Mouse (Mus musculus): Measurements from ENCODE around the gene Vmn1r123. TPM values are rescaled to one million over a fixed set of nuclear protein-coding genes. Genes with fewer than 3 reads are reported as not detected.
"Not testable (repeated sequence)": the region's sequence is repeated elsewhere in the genome, so short reads cannot be mapped to it uniquely, and the experiment has no call there.

The Vmn1r123 gene
- not detected in 2 replicates for polyA plus RNA-seq (2015; fragmentation: Nextera tagmentation; extraction: Ambion mirVana)

DNA sequence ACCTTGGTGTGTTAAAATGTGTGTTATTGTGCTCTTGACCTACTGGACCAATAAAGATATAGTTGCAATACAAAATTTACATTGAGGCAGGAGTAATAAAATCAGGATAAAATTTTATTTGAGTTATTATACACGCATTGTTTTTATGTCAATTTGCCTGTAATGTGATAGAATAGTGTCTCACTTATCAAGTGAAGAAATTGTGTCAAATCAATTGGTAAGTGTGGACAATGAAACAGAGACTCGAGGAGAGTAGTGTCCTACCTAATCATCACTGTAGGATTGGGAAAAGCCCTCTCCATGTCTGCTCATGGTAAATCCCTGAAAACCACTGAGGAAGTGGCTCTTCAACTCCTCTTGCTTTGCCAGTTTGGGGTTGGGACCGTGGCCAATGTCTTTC lies at the start of gene Vmn1r123:
Gene Vmn1r123 (plus strand): TSS at position 301 of the 400 bp plus-strand sequence.
- H3K4me1 ChIP-seq (ENCODE audit: control insufficient read depth, insufficient read depth, low read depth, low read length); H3K27ac ChIP-seq (ENCODE audit: low read depth, low read length); H3K9ac ChIP-seq (ENCODE audit: low read depth, low read length); H3K9me3 ChIP-seq (ENCODE audit: control insufficient read depth, low read length); ATAC-seq; H3K4me2 ChIP-seq (ENCODE audit: low read length); H3K36me3 ChIP-seq (ENCODE audit: control insufficient read depth, insufficient read depth, low read length); H3K4me3 ChIP-seq (ENCODE audit: low read length); H3K27me3 ChIP-seq (replicated peaks; ENCODE audit: control insufficient read depth, insufficient read depth, low read length): not testable (repeated sequence)
- WGBS, result 33% methylated on average over 1 of the region's 3 CpGs

DNA sequence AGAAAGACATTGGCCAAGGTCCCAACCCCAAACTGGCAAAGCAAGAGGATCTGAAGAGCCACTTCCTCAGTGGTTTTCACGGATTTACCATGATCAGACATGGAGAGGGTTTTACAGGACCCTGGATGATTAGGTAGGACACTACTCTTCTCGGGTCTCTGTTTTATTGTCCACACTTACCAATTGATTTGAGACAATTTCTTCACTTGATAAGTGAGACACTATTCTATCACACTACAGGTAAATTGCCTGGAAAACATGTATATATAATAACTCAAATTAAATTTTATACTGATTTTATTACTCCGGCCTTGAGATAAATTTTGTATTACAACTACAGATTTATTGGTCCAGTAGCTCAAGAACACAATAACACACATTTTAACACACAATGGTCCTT lies 28.0 kb upstream of the Vmn1r123 start, which contains the start of gene Vmn1r122:
Gene Vmn1r122 (minus strand): TSS at position 101 of the 400 bp plus-strand sequence.
- not testable (repeated sequence) for H3K9ac ChIP-seq (ENCODE audit: low read depth, low read length); ATAC-seq; H3K27me3 ChIP-seq (replicated peaks; ENCODE audit: control insufficient read depth, insufficient read depth, low read length); H3K4me1 ChIP-seq (ENCODE audit: control insufficient read depth, insufficient read depth, low read depth, low read length); H3K4me3 ChIP-seq (ENCODE audit: low read length); H3K4me2 ChIP-seq (ENCODE audit: low read length); H3K27ac ChIP-seq (ENCODE audit: low read depth, low read length); H3K36me3 ChIP-seq (ENCODE audit: control insufficient read depth, insufficient read depth, low read length); H3K9me3 ChIP-seq (ENCODE audit: control insufficient read depth, low read length)
- 70% methylated on average over 2 of the region's 3 CpGs for WGBS

DNA sequence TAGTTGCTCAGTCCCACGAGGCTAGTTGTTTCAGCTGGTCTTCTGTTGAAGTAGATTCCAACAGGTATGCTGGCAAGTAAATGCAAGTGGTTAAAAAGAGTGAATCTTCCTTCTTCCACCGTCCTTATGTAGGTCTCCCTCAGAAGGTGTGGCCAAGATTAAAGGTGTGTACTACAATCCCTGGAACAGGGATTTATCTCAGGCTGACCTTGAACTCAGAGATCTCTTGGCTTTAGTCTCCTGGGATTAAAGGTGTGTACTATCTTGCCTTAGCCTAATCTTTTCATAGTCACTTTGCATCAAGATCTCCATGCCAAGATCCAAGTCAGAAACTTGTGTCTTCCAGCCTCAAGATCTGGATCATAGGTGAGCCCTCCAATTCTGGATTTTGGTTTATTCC lies 28.3 kb downstream of the Vmn1r123 start, which contains the start of gene Gm5157:
Gene Gm5157 (minus strand): TSS at position 101 of the 400 bp plus-strand sequence.
- not testable (repeated sequence) for H3K4me3 ChIP-seq (ENCODE audit: low read length); H3K9me3 ChIP-seq (ENCODE audit: control insufficient read depth, low read length); H3K4me2 ChIP-seq (ENCODE audit: low read length); ATAC-seq; H3K27me3 ChIP-seq (replicated peaks; ENCODE audit: control insufficient read depth, insufficient read depth, low read length); H3K36me3 ChIP-seq (ENCODE audit: control insufficient read depth, insufficient read depth, low read length); H3K4me1 ChIP-seq (ENCODE audit: control insufficient read depth, insufficient read depth, low read depth, low read length); H3K9ac ChIP-seq (ENCODE audit: low read depth, low read length); H3K27ac ChIP-seq (ENCODE audit: low read depth, low read length)
- WGBS, result 80% methylated on average over 1 of the region's 2 CpGs

Other genes starting within 250 kb of the Vmn1r123 start
- gene Vmn1r118, start 249.8 kb upstream of the Vmn1r123 start, polyA plus RNA-seq (2015; fragmentation: Nextera tagmentation; extraction: Ambion mirVana), result not detected in 2 replicates
- gene Vmn1r119, start 149.7 kb upstream of the Vmn1r123 start, polyA plus RNA-seq (2015; fragmentation: Nextera tagmentation; extraction: Ambion mirVana), result not detected in 2 replicates
- gene Vmn1r120, start 108.4 kb upstream of the Vmn1r123 start, polyA plus RNA-seq (2015; fragmentation: Nextera tagmentation; extraction: Ambion mirVana), result not detected in 2 replicates
- not detected in 2 replicates for gene Vmn1r121, start 63.7 kb upstream of the Vmn1r123 start, polyA plus RNA-seq (2015; fragmentation: Nextera tagmentation; extraction: Ambion mirVana)
- not detected in 2 replicates for gene Vmn1r122, start 28.1 kb upstream of the Vmn1r123 start, polyA plus RNA-seq (2015; fragmentation: Nextera tagmentation; extraction: Ambion mirVana)
- gene Gm5157, start 28.2 kb downstream of the Vmn1r123 start, polyA plus RNA-seq (2015; fragmentation: Nextera tagmentation; extraction: Ambion mirVana), result not detected in 2 replicates
- gene Vmn1r124, start 98.4 kb downstream of the Vmn1r123 start, polyA plus RNA-seq (2015; fragmentation: Nextera tagmentation; extraction: Ambion mirVana), result not detected in 2 replicates
- not detected in 2 replicates for gene Vmn1r125, start 110.0 kb downstream of the Vmn1r123 start, polyA plus RNA-seq (2015; fragmentation: Nextera tagmentation; extraction: Ambion mirVana)
- not detected in 2 replicates for gene Vmn1r126, start 139.3 kb downstream of the Vmn1r123 start, polyA plus RNA-seq (2015; fragmentation: Nextera tagmentation; extraction: Ambion mirVana)
- gene Vmn1r127, start 157.7 kb downstream of the Vmn1r123 start, polyA plus RNA-seq (2015; fragmentation: Nextera tagmentation; extraction: Ambion mirVana), result not detected in 2 replicates
- gene Vmn1r128, start 187.2 kb downstream of the Vmn1r123 start, polyA plus RNA-seq (2015; fragmentation: Nextera tagmentation; extraction: Ambion mirVana), result not detected in 2 replicates
- gene Vmn1r129, start 199.1 kb downstream of the Vmn1r123 start, polyA plus RNA-seq (2015; fragmentation: Nextera tagmentation; extraction: Ambion mirVana), result not detected in 2 replicates

Measured in hindbrain, embryonic 16.5 days (tissue).